Mouse (Mus musculus) mouse trophoblast stem cell (cell line): ENCODE data around the gene Fryl.

ENCODE experiments used
- in situ Hi-C, 2 experiments: fragments of 300-500 bp; cut with MseI, MboI; formaldehyde crosslinking; loops; 2 replicates in 1 of 2; 3 replicates in 1 of 2; pipeline ENCODE4 v1.15.1; 2025

The Fryl gene

DNA sequence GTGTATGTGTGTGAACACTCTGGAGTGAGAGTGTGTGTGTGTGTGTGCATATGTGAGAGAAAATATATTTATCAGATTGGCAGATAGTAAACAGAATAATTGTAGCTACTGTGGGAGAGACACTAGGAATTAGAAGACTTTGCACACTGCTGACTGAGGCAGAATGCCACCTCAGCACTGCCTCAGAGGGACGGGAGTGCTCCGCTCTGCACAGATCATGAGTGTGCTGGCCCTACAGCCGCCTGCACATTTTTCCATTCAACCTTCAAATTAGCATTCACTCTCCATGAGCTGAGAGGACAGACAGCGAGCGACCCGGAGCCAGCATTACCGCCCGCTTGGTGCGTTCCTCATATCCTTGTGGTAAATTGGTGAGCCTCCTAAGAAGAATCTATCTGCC lies 96.0 kb downstream of the Fryl start:
- in situ Hi-C loops, result no loop called here

DNA sequence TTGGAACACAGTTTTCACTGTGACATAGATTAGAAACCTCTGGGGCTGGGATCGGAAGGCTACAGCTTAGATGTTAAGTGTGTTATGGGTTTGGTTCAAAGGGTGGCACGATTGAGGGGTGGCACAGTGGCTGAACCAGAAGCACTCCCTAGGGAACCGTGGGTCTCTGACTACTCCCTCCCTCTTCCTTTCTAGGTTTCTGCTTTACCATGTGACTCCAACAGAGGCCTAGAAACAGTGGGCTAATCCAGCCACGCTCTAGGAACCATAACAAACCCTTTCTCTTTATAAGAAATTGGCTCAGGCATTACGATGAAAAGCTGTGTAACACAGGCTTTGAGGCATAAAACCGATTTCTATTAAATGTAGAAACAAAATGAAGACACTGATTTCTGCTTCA lies 98.9 kb downstream of the Fryl start:
- in situ Hi-C loops, result no loop called here

DNA sequence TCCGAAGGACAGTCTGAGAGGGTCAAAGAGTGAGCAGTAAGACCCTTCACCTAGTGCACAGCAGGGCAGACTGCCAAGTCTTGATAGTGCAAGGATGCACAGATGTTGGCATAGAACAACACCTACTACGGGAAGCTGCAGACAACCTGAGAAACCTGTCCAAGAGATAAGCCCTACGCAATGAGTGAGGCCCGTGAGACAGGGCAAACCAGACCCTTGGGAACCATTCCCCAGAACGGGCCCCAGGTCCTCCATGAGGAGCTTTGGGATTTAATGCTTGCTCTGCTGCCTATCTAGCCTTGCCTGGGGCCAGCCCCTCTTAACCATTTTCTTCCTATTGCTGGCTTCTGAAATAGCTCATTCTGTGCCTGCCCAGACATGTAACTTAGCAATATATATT lies 99.4 kb downstream of the Fryl start:
- in situ Hi-C loops, result no loop called here

DNA sequence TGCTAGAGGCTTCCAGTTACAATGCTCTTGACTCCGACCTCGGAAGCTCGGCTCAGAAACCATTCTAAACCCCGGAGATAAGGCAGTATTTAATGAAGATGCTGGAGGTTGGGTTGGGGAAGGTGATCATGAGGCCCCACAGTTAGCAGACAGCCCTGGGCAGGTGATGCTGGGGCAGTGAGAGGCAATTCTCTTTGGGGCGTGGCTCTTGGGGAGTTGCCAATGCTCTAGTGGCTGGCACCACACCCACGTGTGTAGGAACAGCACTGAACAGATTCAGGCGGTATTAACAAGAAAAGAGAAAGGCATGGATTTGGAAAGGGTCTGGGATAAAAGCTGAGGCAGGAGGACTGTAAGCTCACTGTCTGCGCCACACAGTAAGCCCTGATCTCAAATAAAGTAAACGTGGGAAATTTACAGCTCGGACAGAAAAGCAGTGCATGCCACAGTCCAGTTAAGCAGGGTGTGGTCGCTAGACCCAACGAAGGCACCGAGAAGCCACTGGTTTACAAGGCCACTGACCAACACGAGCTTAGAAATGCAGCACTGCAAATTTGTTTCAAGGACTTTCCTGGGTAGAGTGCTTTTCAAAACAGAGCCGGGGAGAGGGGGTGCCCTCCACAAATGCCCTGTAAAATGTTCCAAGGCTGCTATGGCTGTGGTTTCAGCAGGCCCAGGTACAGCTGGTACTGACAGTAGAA lies 100.0 kb downstream of the Fryl start:
- in situ Hi-C loops, result no loop called here

DNA sequence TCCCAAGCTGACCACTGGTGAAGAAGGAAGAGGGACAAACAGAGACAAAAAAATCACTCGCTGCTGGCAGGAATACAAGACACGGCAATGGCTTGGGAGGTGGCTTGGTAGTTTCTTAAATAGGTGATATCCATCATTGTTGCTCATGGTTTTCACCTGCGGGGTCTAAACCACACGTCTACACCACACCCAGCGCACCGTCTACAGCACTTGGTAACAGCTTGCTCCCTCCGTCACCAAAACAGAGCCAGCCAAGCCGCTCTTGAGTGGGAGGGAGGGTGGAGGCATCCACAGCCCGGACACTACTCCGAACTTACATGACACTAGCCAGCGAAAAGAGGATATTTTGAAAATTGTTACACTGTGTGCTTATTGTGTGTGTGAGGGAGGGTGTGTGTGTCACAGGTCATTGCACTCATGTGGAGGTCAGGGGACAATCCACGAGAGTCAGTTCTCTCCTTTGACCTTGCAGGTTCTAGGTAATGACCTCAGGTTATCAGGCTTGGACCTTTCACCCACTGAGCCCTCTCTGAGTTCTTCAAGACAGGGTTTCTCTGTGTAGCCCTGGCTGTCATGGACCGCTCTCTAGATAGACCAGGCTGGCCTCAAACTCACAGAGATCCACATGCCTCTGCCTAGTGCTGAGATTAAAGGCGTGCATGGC lies 102.5 kb downstream of the Fryl start:
- in situ Hi-C loops, result no loop called here

DNA sequence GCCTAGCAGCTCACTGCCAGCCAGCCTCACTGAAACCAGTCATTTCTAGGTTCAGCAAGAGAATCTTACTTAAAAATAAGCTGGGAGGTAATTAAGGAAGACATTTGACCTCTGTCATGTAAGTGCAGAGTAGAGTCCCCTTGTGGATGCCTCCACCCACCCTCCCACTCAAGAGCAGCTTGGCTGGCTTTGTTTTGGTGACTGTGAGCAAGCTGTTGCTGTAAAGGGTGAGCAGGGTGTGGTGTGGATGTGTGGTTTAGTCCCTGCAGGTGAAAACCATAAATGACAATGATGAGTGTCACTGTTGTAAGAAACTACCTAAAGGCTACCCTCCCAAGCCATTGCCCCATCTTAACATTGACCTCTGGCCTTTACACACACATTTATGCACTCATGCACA lies 104.2 kb downstream of the Fryl start:
- in situ Hi-C loops, result no loop called here

DNA sequence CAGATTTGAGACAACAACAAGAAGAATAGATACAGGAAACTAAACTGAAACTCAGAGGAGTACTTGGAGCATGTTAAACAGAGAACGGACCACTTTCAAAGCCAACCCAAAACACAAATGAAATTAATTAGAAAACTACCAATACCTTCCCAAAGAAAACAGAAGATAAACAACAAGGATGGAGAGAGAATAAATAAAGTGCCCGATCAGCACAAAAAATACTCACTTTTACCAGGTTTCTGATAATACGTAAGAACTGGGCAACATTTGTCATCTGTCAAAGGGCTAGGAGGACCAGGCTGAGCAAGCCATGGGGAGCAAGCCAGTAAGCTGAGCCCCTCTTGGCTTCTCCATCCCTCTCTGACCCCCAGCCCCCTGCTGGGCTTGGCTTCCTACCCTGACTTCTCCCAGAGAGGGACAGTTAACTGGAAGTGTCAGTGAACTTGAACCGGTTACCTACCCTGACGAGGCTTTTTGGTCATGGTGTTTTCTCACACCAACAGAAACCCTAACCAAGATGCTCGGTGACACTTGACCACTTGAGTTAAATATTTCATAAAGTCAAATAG lies 105.5 kb downstream of the Fryl start:
- in situ Hi-C loops, result no loop called here

DNA sequence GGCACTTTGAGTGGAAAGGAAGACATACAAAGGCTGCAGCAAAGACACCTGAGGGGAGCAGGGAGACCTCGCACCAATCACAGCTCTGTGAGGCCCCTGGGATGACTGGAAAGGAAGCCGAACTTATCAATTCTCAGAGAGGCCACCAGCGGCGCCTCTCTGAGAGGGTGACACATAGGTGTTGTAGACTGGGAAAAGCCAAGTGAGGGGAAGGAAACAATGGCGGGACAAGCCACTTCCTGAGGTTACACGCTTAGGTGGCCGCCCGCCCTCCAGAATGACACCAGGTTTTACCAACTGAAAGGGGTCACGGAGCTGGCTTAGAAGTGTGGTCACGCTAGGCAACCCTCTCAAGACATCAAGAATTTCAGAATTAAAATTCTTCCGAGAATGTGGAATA lies 111.4 kb downstream of the Fryl start:
- in situ Hi-C loops, result no loop called here

DNA sequence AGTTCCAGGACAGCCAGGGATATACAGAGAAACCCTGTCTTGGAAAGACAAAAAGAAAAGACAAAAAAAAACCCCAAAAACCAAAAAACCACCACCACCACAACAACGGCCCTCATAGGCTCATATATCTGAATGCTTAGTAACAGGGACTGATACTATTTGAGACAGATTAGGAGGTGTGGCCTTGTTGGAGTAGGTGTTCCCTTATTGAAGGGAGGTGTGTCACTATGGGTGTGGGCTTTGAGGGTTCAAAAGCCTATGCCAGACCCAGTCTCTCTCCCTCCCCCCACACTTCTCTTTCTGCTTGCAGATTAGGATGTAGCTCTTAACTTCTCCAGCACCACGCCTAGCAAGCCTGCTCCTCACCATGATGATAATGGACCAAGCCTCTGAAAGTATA lies 114.7 kb downstream of the Fryl start:
- in situ Hi-C loops, result no loop called here

DNA sequence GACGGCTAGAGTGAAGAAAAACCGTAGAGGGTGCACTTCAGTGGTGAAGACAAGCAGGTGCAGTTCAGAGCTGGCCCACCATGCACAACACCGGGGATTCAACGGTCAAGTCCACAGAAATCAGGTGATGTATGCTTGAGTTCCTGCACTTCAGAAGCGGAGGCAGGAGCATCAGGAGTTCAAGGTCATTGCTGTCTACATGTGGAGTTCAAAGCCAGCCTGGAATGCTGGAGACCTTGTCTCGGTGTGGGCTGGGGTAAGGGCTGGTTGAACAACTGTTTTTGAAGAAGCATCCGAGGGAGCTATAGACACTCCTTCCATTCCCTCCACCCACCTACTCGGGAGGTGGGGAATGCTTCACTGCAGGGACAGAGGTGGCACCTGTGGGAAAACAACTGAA lies 115.3 kb downstream of the Fryl start:
- in situ Hi-C loops, result no loop called here

DNA sequence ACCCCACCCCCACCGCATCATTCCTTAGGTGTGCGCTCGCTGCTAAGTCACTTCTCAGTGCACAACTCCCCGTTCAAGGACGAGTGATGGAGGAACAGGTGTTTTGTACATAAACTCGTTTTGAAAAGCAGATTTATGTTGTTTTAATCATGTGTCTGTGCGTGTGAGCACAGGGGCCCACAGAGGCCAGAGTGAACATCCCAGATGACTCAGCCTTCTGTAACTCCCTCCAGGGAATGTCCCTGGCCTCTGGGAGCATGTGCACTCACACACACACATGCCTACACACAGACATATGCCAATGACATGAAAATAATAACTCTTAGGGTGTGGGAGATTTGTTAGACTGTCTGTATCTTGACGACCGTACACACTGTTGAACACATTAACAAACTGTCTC lies 118.9 kb downstream of the Fryl start:
- in situ Hi-C loops, result loop anchor here in 1 of 2 experiments (10.0 kb wide), 1 partner anchor 247 kb away; no protein-coding TSS in a partner anchor

DNA sequence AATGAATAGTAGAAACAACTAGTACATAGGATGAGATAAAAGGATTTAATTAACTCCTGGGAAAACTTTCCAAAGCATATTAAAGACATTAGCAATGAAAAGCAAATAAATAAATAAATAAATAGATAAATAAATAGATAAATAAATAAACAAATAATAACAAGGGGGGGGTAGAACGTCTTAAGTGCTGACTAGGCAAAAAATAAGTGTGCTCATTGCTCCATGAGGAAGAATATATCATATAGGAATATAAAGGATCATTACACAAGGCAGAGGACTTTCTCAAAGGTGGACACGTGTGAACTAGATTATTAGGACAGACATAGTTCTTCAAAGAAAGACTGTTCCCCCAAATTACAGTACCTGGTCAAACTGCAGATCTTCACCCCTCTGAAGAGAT lies 120.5 kb downstream of the Fryl start:
- in situ Hi-C loops, result loop anchor here in 1 of 2 experiments (10.0 kb wide), 1 partner anchor 249 kb away; no protein-coding TSS in a partner anchor

DNA sequence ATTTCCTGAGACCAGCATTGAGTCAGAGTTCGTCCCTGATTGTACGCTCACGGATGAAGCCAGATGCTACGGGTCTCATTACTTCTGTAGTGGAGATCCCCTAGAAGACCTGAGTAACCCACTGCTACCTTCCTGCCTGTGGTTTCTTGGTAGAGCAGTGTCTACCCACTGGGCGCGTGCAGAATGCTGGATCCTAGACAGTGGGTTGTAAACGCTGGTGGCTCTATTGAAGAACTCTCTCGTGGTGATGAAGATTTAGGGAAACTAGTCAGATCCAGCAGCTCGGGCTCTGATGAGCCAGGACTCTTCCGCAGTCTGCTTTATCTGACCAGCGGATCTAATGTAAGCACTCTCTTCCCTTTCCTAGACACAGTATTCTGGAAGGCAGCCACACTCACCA lies 121.3 kb downstream of the Fryl start:
- in situ Hi-C loops, result loop anchor here in 1 of 2 experiments (10.0 kb wide), 1 partner anchor 250 kb away; no protein-coding TSS in a partner anchor

DNA sequence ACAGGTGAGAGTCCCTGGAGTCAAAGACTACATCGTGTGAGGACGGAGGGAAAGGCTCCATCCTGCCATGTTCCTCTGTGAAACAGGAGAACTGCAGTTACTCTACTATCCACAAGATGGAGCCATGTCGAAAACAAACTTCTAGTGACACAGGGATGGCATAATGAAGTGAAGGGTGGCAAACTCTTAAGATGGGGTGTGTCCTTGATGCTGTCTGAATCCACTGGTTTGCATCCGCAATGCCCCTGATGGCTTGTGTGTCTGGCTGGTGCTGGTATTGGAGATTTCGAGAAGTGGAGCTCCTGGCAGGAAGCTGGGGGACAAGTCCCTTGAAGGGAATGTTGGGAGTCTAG lies 122.6 kb downstream of the Fryl start:
- in situ Hi-C loops, result loop anchor here in 1 of 2 experiments (10.0 kb wide), 1 partner anchor 251 kb away; no protein-coding TSS in a partner anchor

DNA sequence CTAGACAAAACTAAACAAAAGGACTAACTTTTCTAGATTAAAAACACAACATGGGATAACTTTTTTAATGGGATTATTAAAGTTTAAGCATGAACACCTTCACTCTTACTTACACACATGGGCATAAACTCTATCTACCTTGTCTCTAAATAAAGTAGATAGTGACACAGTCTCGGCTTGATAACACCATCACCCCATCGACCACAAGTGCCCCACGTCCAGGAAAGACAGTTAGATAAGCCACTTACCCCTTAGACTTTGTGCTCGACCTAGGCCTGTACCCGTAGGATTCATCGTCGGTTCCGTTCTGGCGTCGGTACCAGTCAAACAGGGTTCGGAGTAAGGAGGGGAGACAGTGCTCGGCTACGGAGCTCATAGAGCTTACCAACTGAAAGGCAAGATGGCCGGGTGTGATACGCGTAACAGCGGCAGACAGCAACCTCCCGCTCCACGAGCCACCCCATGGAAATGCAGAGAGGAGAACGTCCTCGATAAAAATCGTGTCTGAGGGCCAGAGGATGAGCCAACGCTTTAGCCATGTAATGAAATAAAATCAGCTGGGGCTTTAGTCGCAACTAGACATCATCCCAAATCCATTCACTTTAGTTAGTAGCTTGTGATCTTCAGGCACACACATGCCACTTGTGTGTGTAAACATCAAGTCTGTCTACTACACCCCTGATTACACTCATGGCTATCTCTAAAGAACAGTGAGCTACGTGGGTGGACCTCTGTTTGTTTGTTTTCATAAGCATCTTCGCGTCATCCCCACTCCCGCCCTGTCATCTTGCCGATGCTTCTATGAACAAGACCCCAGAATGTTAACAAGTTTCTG lies 123.2 kb downstream of the Fryl start:
- in situ Hi-C loops, result loop anchor here in 1 of 2 experiments (10.0 kb wide), 1 partner anchor 252 kb away; no protein-coding TSS in a partner anchor

DNA sequence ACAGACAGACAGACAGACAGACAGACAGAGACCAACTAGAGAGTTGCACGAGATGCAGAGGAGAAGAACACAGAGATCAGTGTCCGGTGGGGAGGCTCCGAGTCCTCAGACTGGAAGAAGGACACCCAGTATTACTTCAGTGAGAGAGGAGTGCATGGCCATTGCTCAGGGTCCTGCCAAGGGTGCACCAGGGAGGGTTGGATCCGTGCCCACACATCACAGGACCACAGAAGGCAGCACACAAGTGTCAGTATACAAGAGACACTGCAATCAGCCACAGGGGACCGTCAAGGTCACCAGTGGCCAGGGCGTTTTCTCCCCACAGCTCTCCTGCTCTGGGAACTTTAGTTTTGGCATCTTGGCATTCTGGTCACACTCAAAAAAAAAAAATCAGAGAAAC lies 125.4 kb downstream of the Fryl start:
- in situ Hi-C loops, result loop anchor here in 1 of 2 experiments (10.0 kb wide), 1 partner anchor 254 kb away; no protein-coding TSS in a partner anchor

DNA sequence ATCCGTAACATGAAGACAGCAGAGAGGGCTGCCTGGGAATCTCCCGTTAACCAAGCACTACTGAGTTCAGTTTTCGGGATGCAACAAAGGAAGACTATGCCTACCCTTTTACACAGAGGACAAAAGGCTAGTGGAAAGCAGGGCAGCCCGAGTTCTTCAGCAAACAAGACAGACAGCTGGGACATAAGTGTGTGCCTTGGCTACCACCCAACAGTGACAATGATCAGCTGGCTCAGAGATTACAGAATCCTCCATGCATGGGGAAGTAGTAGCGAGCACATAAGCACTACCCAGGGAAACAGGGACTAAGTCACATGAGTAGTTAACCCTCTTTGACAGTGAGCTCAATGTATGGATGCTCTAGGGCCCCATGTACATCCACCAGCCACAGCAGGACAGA lies 126.5 kb downstream of the Fryl start:
- in situ Hi-C loops, result loop anchor here in 1 of 2 experiments (10.0 kb wide), 1 partner anchor 255 kb away; no protein-coding TSS in a partner anchor

DNA sequence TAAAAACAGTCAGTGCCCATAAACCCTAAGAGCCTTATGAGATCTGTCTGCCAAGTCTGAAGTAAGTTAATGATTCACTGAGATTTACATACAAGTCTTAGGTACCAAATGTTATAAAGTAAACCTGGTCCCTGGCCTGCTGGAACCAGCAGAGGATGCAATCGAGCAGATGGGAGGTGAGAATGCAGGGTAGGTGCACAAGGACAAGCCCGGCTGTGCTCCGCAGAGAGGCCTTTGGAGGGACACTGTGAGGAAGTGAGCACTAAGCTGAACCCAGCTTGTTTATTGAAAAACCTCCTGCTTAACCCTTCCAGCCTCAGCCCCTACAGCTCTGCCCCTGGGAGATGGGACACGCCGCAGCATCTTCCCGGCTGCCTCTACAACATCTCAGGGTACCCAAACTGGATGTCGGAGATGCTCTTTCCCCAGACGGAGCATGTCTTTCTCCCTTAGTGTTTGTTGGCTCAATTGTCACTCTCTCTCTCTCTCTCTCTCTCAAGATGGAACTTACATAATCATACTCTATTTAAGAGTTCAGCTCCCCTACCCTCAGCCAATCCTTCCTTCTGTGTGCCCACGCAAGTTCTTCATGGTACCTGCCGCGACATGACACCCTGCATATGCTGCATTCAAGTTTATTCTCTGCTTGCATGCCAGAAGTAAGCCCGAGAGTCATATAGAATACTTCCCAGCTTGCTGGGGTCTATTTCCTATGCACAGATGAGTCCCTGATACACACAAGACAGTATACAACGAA lies 136.3 kb downstream of the Fryl start:
- in situ Hi-C loops, result no loop called here

DNA sequence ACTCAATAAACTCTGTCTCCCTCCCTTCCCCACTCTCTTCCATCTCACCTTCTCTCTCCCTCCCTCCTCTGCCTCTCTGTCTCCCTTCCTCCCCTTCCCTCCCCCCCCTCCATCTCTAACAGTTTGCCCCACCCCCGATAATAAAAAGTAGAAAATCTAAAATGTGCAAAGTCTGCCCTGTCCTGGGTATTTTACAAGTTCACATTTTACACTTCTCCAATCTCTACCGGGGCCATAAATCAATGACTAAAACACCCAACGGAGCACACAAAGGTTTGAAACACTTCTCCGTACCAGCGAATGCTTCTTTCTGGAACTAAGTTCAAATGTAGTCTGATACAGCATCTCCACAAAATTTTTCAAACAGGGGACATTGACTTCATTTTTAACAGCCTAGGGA lies 136.9 kb downstream of the Fryl start:
- in situ Hi-C loops, result no loop called here

DNA sequence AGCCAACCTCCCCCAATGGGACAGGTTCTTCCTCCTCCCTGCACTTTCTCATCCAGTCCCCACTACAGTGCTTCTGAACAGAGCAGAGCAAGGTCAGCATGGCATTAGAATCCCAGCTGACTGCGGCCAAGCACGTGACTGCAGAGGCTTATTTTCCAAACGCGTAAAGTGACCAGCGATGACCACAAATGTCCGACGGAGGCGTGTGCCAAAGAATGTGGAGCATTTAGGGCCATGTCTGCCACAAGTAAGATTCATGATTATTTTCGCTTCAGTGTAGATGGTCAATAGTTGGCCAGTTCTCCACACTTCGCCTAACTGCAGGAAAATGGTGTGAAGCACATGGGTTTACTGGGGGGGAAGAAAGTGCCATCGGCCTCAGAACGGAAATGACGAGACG lies 137.6 kb downstream of the Fryl start:
- in situ Hi-C loops, result no loop called here

DNA sequence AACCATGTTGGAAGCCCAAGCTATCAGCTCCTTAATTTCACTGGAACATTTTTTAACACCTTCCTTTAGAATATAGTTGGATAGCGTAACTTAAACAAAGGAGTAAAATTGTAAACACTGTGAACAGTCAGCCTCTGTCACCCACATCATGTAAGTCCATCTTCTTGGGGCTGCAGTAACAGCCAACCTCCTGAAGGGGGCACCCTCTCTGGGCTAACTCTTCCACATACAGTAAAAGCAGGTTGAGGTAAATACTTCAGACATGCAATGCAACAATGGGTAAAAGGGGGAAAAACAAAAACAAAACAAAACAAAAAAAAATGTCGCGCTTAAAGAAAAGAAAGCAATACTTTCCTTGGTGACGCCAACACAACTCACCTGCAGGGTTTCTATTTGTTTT lies 141.5 kb downstream of the Fryl start:
- in situ Hi-C loops, result no loop called here
